Mouse (Mus musculus) ovary, adult 18-20 months (tissue): ENCODE data around the gene Sergef.

Experiments
- DNase-seq: peaks from one replicate; pipeline ENCODE4 v3.0.0; 2022; ENCODE audit warnings: low spot score, mixed read lengths

Gene Sergef

DNA sequence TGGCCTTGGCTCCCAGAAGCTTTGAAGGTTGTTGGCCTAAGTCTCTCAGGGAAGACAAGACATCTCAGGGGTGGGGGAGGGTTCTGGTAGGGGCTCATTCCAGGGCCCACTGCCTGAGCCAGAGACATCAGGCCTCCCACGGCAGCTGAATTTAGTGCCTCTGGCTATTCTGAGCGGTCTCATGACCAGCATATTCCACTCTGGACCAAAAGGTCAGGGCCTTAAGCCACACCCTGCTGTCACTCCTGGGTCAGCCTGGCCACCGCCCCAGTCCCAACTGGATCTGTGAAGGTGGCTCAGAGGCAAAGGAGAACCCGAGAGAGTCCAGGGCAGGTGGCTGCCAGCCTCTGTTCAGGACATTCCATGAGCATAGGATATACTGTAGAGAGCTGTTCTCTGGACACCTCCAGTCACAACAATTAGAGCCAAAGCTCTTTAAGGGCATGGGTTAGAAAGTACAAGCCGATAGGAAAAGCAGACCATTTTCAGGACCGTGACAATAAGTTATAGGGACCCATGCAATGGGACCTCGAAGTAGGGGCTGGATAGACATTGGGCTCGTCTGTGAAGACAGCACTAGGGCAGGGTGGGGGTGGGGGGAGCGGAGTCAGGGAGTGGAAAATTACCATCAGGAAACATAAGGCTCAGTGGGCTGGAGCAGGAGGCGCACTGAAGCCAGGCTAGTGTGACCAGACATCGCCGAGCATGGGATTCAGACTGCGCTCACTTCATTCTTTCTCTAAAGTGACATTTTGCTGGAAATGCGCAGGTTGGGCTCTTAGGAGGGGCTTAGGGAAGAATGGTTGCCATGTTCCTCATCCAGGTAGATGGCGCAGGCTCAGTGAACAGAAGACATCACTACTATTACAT, 235.8 kb downstream of the Sergef start:
- DNase-seq = no peak

DNA sequence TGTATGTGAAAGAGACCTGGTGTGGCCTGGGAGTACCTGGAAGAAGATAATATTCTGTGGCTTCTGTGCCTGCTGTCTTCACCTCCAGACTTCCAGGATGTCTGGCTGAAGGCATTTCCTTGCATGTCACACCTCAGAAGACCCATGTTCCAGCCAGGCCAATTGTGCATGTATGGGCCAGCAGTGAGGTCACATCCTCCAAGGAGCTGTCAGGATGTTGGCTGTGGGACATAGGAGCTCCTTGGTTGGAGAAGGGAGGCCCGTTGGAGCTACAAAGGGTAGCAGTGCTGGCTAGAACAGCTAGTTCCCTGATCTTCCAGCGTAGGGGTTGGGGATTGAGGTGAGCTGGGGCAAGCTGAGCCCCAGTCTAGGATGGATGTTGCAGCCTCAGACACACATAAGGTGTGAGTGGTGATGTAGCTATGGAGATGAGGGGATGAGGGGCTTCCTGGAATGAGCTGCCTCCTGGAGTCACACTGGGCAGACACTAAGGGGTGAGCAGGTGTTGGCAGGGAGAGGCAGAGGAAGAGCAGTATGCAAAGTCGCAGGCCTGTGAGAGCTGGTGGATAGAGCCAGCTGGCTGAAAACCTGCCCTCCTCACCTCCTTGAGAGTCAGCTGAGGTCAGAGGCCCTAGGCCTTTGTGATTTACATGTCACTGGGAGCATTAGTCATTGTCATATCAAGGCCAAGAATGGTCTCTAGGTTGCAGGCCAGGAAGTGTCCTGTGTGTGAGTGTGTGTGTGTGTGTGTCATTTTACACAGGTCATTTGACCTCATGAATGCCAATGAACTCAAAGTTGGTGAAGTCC, 238.0 kb downstream of the Sergef start:
- DNase-seq = no peak

GRCm38 (mm10) chr7:46400346-46400745, 239.3 kb downstream of the Sergef start:
- DNase-seq = no peak

DNA sequence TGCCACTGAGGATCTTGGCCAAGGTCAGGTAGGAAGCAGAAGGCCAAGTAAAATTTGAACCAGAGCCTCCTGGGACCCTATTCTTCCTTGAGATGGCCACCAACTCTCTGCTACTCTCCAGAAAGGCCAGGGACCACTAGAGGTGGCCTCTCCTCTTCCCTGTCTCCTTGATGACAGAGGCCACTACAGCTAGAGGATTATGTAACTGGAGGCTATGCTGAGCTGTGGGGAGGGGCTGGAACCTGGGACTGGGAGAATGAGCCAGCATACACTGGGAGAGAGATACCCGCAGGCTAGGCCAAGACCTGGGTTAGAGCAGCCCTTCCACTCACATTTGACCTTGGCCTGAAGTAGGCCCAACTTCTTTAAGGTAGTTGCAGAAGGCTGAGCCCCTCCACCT, 239.9 kb downstream of the Sergef start:
- no peak for DNase-seq

- no peak for DNase-seq
Observed at GRCm38 (mm10) chr7:46398612-46399011, 241.0 kb downstream of the Sergef start.

DNA sequence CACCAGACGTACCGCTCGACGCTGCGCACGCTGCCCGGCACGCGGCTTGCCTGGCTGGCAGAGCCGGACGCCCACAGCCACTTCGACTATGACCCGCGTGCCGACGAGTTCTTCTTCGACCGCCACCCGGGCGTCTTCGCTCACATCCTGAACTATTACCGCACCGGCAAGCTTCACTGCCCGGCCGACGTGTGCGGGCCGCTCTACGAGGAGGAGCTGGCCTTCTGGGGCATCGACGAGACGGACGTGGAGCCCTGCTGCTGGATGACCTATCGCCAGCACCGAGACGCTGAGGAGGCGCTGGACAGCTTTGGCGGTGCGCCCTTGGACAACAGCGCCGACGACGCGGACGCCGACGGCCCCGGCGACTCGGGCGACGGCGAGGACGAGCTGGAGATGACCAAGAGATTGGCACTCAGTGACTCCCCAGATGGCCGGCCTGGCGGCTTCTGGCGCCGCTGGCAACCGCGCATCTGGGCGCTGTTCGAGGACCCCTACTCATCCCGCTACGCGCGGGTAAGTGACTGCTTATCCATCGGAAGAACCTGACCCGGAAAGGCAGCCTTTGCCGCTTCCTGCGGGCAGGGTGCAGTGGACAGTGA, 241.8 kb downstream of the Sergef start:
- no peak for DNase-seq

DNA sequence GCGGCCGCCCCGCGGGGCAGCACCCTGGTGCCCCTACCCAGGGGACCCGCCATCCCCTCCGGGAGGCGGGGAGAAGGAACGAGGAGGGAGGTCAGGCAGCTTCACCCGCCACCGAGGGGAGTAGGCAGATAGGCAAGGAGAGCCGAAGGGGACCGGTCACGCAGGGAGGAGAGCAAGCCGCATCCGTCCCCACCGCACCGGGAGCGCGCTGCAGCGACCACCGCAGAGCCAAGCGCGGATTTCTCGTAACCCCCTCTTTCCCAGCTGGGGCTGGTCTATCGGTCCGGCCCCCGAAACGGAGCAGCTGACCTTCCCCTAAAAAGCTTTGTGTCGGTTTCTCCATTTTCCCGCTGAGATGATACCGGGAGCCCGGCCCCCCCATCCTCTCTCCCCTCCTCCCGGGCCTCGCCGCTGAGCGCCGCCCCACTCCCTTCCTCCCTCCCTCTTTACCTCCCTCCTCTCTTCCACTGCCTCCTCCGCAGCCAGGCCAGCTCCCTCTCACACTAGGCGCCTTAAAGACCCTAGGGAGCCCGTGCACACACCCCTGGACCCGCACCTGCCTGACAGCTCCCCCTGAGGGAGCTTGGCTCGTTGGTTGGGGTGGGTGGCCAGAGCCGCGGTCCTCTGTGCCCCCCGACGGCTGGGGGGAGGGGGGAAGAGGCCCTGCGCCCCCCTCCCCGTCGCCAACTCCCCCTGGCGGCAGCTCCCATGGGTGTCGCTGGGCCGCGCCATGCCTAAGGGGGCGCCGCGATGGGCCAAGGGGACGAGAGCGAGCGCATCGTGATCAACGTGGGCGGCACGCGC, 242.5 kb downstream of the Sergef start:
- DNase-seq = no peak

DNA sequence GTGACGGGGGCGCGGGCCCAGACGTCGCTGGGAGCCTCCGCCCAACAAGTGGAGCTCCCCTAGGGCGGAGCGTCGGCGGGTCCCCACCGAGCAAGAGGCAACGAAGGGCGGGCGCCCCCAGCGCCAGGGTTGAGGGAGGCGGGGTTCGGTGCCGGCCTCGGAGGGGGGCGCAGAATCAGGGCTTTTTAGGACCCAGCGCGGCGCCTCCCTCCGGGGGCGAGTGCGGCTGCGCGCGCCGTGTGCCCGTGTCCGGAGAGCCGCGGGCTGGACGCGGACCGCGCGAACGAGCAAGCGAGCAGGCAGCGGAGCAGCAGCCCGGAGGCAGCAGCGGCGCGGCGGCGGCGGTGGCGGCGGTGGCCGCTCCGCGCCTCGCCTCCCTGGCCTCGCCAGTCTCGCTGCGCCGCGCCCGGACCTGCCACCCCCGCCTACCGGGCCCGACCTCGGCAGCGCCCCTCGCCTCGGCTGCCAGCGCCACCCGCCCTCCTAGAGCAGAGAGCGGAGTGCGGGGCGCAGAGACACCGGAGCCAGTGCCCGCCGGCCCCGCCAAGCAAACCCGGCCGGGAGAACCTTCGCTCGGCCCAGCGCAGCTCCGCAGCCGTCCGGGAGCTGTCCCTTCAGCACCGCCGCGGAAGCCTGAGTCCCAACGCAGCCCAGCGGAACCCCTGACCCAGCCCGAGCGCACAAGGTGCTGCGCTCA, 243.2 kb downstream of the Sergef start, which contains the start of gene Kcnc1:
Gene Kcnc1, plus strand, starts transcription at position 267 of the 697 bp plus-strand sequence.
- DNase-seq = peak; percentile 52

- DNase-seq = no peak
Observed at GRCm38 (mm10) chr7:46395571-46395970, 244.0 kb downstream of the Sergef start.

DNA sequence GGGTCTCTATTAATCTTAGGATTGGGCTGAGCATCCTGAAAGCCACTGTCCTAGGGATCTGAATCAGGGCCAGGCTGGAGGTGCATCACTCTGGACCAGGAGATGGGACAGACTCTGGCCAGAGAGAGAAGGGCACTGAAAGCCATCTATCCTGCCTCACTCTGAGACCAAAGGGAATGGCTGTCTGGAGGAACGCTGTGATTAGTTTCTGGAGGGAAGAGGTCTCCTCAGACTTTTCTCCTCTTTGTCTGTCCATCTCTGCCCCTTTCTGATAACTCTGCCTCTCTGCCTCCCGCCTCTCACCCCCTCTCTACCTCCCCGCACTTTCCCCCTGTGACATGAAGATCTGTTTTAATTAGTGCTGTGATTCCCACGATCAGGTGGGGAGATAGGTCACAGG, 244.7 kb downstream of the Sergef start:
- no peak for DNase-seq

DNA sequence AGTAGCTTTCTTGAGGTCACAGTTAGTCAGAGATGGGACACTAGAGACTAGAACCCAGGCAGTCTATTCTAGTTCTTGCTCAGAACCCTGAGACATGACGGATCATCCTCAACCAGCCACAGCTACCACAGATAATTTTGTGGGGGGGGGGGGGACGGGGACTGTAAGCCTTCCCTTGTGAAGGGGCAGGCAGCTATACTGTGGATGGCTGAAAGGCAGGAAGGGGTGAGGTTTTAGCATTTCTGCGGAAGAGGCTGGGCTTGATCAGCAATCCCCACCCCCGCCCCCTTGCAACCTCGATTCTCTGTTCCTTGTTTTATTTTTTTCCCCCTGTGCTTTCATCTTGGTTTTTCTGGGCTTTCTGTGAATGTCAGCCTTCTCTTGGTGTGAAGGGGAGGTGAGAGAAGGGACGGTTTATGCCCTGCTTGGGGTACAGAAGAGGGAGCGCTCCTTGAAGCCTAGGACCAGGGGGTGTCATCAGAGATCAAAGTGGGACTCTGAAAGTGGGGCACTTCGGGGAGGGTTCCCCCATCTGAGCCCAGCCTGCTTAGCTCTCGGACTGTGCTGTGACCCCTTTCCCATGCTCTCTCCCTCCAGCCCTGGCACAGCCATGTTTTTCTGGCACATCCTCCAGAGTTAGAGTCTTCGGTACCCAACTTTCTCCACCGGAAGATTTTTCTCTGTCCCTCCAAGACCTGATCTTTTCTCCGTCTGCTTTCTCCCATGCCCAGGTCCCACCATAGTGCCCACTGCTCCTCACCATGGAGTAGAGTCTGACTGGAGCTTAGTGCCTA, 245.7 kb downstream of the Sergef start:
- DNase-seq = no peak
